Mouse (Mus musculus) brain, embryonic 14.5 days (tissue): ENCODE measurements at regions not wholly inside any gene's neighbourhood (a gene's known extent, or its start where the extent isn't known, plus 50 kb on each side); places are given as distances from the start of the nearest gene placed in this dataset.

Experiments
- CTCF ChIP-seq: fragments of 200-500 bp; IDR thresholded peaks from 2 replicates; pipeline ENCODE4 v1.5.1; 2012; ENCODE audit warnings: inconsistent platforms, mild to moderate bottlenecking, moderate library complexity, borderline replicate concordance; ENCODE audit not compliant: insufficient read depth, insufficient read length; ENCODE audit errors: extremely low read depth
- POLR2A ChIP-seq: fragments of 200-500 bp; IDR thresholded peaks from 2 replicates; pipeline ENCODE4 v1.6.1; 2012; ENCODE audit warnings: mild to moderate bottlenecking, inconsistent platforms, borderline replicate concordance; ENCODE audit not compliant: poor library complexity, insufficient read depth, insufficient read length, severe bottlenecking; ENCODE audit errors: extremely low read depth

GRCm38 (mm10) chr2:133134878-133135277, 189.2 kb upstream of the Fermt1 start:
- no peak for TF ChIP-seq CTCF
- TF ChIP-seq POLR2A: no peak
